Mouse (Mus musculus) cerebellum, adult 2 months (tissue): ENCODE measurements at regions not wholly inside any gene's neighbourhood (a gene's known extent, or its start where the extent isn't known, plus 50 kb on each side); places are given as distances from the start of the nearest gene placed in this dataset.

Experiments used
- DNase-seq, 2 experiments: peaks; one replicate each; pipeline ENCODE4 v3.0.0; 2021
- H3K27ac ChIP-seq: fragments of 200-500 bp; 2 replicates; pipeline ENCODE4 v1.5.1; 2012; ENCODE audit warnings: low read length, control low read depth, inconsistent platforms; ENCODE audit not compliant: insufficient read depth
- H3K27me3 ChIP-seq: fragments of 200-500 bp; 2 replicates; pipeline ENCODE4 v1.6.1; 2012; ENCODE audit warnings: inconsistent platforms, mild to moderate bottlenecking, low read length, moderate library complexity; ENCODE audit not compliant: control insufficient read depth, insufficient read depth
- H3K4me1 ChIP-seq: fragments of 200-500 bp; 2 replicates; pipeline ENCODE4 v1.6.1; 2011; ENCODE audit warnings: low read length; ENCODE audit not compliant: control insufficient read depth, insufficient read depth
- H3K4me3 ChIP-seq: fragments of 200-500 bp; replicated peaks from 2 replicates; pipeline ENCODE3; 2011; ENCODE audit warnings: mild to moderate bottlenecking, low read depth, low read length, control low read depth; ENCODE audit not compliant: insufficient read depth
- CTCF ChIP-seq: fragments of 200-500 bp; IDR thresholded peaks from 2 replicates; pipeline ENCODE4 v1.5.1; 2011; ENCODE audit warnings: low read depth, mild to moderate bottlenecking, control low read depth, low read length, moderate library complexity, borderline replicate concordance; ENCODE audit not compliant: insufficient read depth
- POLR2A ChIP-seq: fragments of 200-500 bp; IDR thresholded peaks from 2 replicates; pipeline ENCODE4 v1.6.1; 2011; ENCODE audit warnings: low read length, control low read depth, borderline replicate concordance; ENCODE audit not compliant: insufficient read depth
- WGBS: fragments of 180-500 bp; shearing (Covaris S2); methylation state at CpG from one replicate; pipeline ENCODE4 v1.1.7; 2018; 5-methylcytosine and 5-hydroxymethylcytosine counted together

DNA sequence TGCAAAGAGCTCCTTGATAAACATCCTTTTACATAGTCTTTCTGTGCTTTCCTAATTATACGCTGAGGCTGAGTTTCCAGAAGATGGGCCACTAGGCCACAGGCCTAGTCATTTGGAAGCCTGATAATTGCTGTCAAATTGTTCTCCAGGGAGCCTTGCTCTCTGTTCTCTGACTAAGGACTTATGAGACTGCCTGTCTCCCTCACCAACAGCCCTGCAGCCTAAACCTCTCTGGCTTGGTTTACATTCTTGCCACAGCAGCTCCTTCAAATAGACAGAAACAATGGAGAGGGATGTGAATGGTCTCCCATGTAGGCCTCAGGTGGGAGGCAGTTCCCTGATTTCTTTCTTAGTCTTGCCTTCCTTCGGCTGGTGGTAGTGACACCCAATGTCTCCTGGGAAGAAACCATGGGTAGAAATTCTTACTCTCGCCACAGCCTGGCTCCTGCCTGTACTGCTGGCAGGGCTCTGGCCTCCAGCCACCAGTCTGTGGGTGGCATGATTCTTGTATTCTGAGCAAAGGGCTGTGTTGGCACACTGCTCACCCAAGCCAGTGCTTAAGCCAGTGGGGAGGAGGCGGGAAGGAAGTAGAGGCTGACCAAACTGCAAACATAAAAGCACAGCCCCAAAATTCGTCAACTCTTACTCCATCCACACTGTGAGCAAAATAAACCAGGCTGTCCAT is 176.2 kb upstream of the Marcks start:
- H3K27me3 ChIP-seq: no peaks in the 10 kb centered on the region
- TF ChIP-seq CTCF (no peak), POLR2A (no peak)
- H3K4me1 ChIP-seq: peaks cover 8% of the 10 kb centered on the region; the same call in 1 of the 2 replicates
- peak; percentile 79 to 89 for DNase-seq
- 18% methylated on average over 5 of the region's 5 CpGs for WGBS
- H3K27ac ChIP-seq: no peak overlapping the region
- no peak overlapping the region for H3K4me3 ChIP-seq

DNA sequence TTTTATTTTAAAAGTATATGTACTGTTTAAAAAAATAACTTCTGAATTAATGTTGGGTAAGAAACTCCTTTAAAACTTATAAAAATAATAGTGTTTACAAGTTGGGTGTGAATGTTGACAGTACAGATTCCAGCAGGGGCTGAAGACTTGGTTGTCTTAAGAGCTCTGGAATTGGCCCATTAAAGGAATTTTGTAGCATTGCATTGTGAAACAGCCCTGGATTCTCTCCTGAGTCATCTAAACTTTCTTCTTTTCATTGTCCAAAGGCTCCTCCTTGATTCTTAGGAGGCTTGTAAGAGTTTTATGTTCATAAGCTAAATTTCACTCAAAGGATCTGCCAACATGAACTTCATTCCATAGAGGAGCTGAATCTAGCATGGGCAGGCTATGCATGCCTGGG is 174.7 kb upstream of the Marcks start:
- no peak overlapping the region for H3K27ac ChIP-seq
- no peak overlapping the region for H3K4me3 ChIP-seq
- H3K4me1 ChIP-seq: peaks cover 8% of the 10 kb centered on the region; the same call in 1 of the 2 replicates
- H3K27me3 ChIP-seq: no peaks in the 10 kb centered on the region
- DNase-seq: no peak
- TF ChIP-seq POLR2A (no peak), CTCF (no peak)

DNA sequence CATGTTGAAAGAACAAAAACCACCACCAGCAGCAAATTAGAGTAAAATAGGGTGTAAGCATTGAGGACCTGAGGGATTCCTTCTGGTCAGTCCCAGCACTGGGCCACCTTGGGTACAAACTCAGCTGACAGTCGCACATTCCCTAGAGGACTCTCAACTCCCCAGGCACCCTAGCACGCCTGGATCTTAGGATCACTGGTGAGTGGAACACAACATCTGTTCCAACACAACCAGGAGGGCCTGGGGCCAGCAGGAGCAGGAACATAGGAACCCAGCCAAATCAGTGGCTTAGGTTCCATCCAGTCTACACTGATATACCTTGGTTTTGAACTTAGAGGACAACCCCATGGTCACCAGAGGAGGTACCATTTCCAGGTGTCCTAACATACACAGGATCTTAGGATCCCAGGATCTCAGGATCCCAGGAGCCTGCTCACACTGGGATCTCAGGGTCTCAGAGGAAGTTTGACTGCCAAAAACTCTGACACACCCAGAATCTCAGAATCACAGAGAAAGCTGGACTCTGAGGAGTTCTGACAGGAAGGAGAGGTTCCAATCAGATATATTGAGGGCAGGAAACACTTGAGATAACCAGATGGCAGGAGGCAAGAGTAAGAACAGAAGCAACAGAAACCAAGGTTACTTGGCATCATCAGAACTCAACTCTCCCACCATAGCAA is 171.7 kb upstream of the Marcks start:
- peaks cover 8% of the 10 kb centered on the region; the same call in 1 of the 2 replicates for H3K4me1 ChIP-seq
- WGBS: 88% methylated on average over 2 of the region's 2 CpGs
- no peak for DNase-seq
- H3K4me3 ChIP-seq: no peak overlapping the region
- no peak overlapping the region for H3K27ac ChIP-seq
- H3K27me3 ChIP-seq: no peaks in the 10 kb centered on the region
- TF ChIP-seq POLR2A: no peak
- TF ChIP-seq CTCF: no peak

DNA sequence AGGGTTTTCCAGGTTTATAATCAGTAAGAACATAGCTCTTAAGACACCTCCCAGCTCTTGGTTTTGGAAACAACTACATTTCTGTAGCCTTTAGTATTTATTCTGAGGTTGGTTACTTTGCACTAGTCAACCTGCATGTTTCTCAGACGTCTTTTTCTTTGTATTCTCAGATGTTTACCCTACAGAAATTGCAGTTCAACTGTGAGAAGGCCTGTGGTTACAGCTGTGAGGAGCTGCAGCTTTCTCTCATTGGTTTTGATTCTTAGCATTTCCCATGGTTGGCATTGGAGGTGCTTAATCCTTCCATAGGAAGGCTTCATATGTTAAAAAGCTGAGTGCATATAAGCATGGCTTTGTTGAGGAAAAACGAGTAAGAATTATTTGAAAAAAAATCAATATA is 165.9 kb upstream of the Marcks start:
- TF ChIP-seq POLR2A (no peak), CTCF (no peak)
- WGBS: 62% methylated on average over 2 of the region's 2 CpGs

DNA sequence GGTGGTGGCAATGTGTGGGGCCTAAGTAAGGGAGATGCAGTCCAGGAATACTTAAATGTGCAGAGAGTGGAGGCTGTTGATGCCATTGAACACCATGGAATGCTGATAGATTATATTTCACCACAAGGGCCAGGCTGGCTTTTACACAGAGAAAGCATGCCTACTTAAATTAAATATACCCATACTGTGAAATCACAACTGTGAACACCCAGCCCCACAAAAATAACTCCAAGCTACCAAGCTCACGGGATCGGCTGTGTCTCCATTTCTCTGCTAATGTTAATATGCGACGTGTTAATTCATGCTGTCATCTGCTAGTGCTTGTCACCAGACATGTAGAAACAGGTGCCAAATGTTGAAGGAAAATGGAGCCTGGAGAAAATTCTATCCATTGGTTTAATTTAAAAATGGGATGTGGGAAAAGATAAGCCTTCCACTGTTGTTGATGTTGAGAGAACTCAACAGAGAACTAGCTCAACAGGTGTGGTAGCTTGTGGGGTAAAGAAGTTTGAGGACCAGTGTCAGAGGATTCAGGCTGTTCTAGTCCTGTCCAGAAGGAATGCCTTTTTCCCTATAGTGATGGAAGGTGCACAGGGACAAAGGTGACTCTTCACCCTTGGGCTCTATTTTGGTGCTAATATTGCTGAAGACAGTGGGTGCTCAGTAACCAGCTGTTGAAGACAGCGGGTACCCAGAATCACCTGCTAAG is 161.6 kb upstream of the Marcks start:
- no peak for DNase-seq
- Histone ChIP-seq H3K27ac (no peak overlapping the region), H3K4me3 (no peak overlapping the region), H3K4me1 (no peaks in the 10 kb centered on the region), H3K27me3 (no peaks in the 10 kb centered on the region)
- WGBS: 65% methylated on average over 5 of the region's 5 CpGs
- no peak for TF ChIP-seq POLR2A
- TF ChIP-seq CTCF: no peak

More for the DNA sequence above, 165.9 kb upstream of the Marcks start:
- Histone ChIP-seq H3K4me1 (no peaks in the 10 kb centered on the region), H3K27ac (no peak overlapping the region), H3K4me3 (no peak overlapping the region), H3K27me3 (no peaks in the 10 kb centered on the region)
- DNase-seq: no peak

DNA sequence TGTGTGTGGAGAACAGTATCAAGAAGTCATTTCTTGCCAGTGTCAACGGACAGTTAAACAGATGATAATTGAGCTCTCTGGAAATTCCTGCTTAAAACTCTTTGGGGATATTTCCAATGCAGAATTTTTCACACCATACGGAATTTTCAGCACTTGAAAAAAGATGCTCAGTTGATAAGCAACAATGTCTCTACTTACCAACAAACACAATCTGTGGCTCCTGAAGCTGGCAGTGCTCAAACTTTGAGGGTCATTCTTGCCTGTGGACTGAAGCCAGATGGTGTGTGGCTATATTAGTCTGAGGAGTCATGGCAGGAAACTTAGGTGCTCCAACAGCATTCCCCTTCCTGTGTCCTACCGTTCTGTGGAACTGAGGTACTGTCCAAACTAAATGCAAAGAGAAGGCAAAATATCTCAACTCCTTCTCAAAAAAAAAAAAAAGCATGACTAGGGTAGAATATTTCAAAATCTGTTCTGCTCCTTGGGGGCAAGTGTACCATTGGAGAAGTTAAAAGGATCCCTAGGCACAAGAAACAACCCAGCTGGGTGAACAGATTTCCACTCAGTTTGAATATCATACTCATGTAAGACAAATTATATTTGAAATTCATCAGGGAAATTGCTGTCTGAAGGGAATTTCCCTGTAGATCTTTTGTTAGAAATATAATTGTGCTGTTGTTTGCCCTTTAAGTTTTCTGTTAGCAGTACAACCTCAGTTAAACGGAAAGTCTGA is 160.1 kb upstream of the Marcks start:
- DNase-seq: no peak

DNA sequence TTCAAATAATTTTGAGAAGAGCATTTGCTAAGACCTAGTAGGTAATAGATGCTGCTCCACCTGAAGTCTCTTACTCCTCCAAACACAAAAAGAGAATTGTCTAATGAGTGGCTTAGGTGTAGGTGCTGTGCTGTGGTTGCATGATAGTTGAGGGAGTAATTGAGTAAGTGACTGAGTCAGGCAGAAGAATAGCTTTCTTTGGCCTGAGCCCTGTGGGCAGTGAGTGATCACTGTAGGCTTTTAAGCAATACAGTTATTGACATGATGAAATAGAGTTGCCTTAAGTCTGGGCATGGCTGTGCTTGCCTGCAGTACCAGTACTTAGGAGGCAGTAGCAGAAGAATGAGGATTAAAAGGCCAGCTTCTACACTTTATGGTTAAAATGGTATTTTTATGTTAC is 155.5 kb upstream of the Marcks start:
- no peak for DNase-seq
- Histone ChIP-seq H3K4me1 (no peaks in the 10 kb centered on the region), H3K4me3 (no peak overlapping the region), H3K27me3 (no peaks in the 10 kb centered on the region), H3K27ac (no peak overlapping the region)
- TF ChIP-seq POLR2A (no peak), CTCF (no peak)

More for the DNA sequence above, 160.1 kb upstream of the Marcks start:
- no peaks in the 10 kb centered on the region for H3K27me3 ChIP-seq
- 70% methylated on average over 4 of the region's 4 CpGs for WGBS
- no peak overlapping the region for H3K4me3 ChIP-seq
- no peaks in the 10 kb centered on the region for H3K4me1 ChIP-seq
- no peak overlapping the region for H3K27ac ChIP-seq
- TF ChIP-seq CTCF: no peak
- TF ChIP-seq POLR2A: no peak
